Mouse (Mus musculus) cerebellum, adult 9-10 months (tissue): ENCODE results near the gene Mamdc4.
A peak's percentile ranks its signal among the peaks of the same experiment; 100 is the strongest.

Experiments
- DNase-seq: peaks from one replicate; pipeline ENCODE4 v3.0.0; 2022

Mamdc4 gene

DNA sequence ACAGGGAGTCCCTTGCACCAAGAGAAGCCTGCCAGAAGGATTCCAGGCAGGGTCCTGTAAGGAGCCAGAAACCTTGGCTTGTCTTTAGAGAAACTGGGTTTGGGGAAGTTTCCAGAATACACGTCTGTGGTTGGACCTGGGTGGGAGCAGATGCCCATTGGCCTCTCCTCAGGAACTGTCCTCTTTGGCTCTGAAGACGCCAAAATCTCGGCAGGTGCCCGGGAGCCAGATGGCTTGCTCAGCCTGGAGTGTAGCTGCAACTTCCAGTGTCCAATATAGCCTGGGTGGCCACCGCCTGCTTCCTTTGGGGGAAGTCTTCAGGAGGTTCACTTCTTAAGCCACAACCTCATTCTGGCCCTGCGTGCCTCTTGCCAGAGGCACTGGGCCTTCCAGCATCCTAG is 7.3 kb upstream of the Mamdc4 start:
- peak; percentile 96 for DNase-seq

GRCm38 (mm10) chr2:25581294-25581864 is 6.7 kb upstream of the Mamdc4 start, which contains the start of gene Ajm1:
Ajm1 (minus strand) TSS chr2:25581757.
- DNase-seq: peak; percentile 95

DNA sequence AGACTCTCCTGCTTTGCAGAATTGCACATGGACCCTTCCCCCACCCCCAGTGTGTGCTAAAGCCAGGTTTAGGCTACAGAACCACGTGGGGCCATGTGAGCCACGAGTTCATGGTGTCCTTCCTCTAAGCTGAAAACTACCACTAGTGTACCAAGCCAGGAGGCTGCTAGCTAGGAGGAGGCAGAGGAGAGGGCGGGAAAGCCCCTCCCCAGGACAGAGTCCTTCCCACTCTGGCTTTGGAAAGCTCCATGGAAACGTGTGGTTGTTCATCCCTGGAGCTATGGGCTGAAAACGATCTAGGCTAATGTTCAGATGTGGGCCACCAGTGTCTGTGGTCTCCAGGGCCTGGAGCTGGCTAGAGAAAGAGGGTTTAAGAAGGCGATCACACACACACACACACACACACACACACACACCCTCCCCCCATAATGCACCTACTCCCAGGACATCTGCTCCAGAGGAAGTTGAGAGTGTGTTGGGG is 6.0 kb upstream of the Mamdc4 start:
- DNase-seq: peak; percentile 74

GRCm38 (mm10) chr2:25579737-25580460 is 5.3 kb upstream of the Mamdc4 start:
- peak; percentile 93 for DNase-seq

- DNase-seq: peak; percentile 78
Measured at GRCm38 (mm10) chr2:25578796-25579736, 4.4 kb upstream of the Mamdc4 start.

DNA sequence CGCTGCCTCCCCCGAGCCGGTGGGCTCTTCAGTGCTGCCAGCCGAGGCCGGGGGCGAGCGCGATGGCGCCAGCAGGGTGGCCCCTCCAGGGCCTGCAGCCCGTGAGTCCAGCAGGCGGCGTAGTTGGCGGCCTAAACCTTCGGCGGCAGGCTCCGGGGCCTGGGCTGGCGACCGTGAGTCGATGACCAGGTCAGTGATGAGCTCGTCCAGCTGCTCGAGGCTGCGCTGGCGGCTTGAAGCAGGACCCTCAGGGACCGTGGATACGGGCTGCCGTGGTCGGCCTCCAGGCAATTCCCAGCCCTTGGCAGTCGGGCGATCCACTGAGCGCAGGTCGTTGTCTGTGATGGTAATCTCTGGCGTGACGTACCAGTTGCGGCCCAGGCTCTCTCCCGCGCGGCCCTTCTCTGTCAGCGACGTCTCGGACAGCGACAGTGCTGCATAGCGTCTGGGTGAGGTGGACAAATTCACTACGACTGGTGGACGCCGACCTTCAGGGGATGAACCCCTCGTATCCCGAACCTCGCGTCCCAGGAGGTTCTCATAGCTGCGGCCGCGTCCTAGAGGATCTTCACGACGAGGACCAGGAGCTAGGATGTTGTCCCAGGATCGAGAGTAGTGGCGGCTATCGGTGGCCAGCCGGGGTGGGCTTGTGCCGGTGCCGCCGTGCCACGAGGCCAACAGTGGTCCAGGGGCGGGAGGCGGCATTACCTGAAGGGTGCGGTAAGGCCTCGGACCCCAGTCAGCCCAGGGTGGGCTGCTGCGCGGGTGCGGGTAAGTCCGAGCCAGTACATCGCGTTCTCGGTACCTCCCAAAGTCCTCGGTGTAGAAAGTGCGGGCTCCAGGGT is 3.5 kb upstream of the Mamdc4 start:
- DNase-seq: peak; percentile 64

DNA sequence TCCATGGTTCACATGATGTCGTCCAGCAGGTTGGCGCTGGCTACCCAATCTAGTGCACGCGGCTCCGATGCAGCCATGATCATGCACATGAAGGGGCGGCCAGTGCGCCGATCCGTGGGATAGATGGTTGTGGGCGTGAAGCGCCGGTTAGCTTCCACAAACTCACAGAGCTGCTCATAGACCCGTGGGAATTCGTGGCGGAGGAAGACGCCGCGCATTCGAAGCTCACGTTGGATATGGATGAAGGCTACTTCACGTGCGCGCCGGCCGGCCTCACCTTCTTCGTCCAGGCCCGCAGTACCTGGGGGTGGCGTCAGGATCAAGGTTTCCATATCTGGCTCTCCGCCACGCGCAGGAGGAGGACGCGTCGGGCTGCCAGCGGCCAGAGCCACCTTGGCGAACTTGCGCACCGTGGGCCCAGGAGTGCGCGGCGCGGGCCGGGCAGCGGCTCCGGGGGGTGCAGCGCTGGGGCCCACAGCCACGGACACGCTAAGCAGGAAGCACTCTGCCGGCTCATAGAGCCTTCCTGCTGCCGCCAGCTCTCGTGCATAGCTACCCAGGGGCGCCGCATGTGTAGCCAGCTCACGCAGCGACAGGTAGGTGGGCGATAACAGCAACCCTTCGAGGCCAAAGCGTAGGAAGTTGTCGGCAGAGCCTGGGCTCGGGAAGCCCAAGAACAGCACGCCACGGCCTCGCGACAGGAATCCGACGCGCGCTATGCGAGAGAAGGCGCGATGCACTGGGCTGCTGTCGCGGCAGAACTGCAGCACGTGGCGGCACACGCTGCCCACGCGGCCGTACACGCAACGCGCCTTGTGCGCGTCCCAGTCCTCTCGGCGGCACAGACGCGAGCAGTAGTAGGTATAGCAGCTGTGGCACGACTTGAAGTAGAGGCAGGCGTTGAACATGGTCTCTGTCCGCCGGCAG is 2.6 kb upstream of the Mamdc4 start:
- peak; percentile 58 for DNase-seq

GRCm38 (mm10) chr2:25576028-25576850 is 1.6 kb upstream of the Mamdc4 start:
- DNase-seq: peak; percentile 61

DNA sequence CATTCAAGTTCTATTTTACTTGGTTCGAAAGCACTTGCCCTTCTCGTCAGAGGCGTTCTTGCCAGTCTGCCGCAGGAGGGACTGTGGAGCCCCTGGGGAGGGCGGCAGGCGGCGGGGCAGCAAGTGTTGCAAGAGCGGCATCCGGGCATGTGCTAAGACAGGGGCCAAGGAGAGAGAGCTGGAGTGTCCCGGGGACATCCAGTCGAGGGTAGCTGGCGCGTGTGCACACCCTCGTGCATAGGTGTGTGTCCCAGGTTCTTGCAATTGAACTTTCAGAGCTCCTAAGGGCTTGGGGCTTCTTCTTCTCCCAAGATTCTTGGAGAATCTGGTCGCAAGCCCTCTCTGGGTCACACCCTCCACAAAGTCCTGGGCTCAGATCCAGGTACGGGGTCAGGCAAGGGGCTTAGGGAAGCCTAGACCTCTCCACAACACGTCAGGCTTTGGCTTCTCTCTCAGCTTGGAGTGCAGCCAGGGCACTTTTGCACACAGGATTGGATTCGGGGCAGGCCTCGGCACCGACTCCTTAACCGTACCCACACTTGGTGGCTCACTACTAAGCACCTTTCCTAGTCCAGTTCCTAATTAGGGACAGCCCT is 885 bp upstream of the Mamdc4 start:
- DNase-seq: peak; percentile 81

DNA sequence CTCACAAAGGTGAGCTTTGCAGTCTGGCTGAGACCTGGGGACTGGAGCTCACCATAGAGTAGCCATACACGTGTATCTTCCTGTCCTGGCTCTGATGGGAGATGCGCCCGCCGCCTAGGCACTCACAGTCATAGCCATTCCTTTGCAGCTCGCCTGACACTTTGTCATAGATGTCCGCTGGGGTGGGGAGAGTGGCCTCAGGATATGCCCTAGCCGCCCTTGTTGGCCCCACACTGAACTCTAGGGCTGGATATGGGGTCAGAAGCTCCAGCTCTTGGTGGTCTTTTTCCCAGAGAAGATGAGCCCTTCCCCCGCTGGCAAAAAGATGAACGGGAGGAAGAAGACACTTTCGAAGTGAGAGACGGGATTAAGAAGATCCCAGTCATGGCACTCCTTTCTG is 509 bp downstream of the Mamdc4 start:
- no peak for DNase-seq

DNA sequence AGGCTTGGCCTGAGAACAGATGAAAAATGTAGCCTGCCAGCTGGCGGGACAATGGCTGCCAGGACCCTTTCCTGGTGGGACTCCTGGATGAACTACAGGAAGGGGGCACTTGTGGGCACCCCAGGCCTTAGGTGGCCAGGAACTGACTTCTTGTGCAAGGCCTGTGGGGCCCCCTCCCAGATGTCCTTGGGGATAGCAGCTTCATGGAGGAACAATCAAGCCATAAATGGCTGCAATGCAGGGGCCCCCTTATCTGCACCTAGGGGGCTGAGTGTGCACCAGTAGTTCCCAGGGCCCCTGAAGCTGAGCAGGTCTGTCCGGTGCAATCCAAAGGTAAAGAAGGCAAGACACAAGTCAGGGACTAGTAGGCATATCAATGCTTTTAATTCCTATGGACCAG is 1.6 kb downstream of the Mamdc4 start:
- peak; percentile 59 for DNase-seq

DNA sequence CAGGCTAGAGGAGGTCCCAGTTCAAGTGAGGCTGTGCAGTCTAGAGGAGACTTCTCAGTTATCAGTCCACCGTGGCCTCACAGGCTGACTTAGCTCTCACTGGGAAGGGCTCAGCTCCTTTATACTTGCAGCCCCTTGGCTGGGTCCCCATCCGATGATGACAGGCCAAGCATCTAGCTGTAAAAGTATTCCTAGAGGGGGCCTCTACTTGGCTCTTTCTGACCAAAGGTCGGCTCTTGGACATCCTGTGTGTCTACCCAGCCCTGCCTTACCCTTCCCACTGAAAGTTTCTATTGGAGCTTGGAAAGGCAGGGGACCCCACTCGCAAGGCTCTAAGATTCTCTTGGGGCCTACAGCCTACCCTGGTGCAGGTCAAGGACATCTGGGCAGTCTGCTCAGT is 3.4 kb downstream of the Mamdc4 start:
- peak; percentile 28 for DNase-seq

DNA sequence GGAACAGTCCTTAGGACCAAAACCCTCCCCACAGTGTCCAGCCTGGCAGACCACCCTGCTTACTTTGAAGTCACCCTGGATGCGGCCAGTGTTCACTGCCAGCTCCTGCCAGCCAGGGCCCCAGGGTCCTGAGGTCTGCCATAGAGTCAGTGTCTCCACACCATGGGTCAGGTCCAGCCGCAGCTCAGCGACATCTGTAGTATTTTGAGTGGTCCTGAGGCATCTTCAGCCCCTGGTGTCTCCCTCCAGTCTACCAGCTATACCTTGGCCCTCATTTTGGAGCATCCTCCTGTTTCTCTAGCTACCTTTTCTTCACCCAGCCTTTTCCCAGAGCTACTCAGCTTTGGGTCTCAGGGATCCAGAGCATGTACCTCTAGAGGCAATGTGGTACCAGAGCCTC is 5.3 kb downstream of the Mamdc4 start:
- DNase-seq: no peak

GRCm38 (mm10) chr2:25568473-25569019 is 6.1 kb downstream of the Mamdc4 start:
- DNase-seq: no peak

DNA sequence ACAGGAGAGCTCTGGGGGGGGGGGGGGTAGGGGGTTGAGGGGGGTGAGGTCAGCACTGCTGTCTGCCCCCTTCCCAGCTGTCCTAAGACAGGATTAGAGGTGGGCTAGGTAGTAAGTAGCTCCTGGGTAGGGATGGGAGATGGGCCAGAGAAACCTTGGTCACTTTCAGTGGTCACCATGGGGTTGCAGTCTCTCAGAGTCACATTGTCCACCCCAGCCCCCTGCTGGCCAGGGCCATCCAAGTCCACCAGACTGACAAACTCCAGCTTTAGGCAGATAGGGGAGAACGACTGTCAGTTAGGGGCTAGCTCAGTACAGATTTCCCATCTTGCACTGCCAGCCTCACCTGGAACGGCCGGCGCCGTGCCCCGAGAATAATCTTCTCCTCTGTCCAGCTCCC is 8.1 kb downstream of the Mamdc4 start:
- no peak for DNase-seq

DNA sequence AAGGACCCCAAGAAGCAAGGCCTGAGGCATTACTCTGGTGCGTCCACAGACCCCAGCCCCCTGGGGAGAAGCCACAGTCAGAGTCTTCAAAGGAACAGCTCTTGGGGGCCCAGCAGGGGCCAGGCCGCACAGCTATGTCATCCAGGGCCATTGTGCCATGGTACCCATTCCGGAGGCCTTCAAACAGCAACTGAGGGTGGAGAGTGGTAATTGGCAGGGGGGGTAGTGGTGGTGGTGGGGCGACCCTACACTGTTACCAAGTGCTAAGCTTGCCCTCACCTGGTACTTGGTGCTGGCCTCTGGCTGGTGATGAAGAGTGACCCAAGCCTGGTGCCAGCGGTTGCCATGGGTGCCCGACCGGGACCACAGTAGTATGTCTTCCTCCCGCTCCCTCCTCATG is 8.9 kb downstream of the Mamdc4 start:
- no peak for DNase-seq

- DNase-seq: peak; percentile 88
Measured at GRCm38 (mm10) chr2:25561946-25562345, 12.7 kb downstream of the Mamdc4 start.

- DNase-seq: no peak
Measured at GRCm38 (mm10) chr2:25560551-25560950, 14.1 kb downstream of the Mamdc4 start.

DNA sequence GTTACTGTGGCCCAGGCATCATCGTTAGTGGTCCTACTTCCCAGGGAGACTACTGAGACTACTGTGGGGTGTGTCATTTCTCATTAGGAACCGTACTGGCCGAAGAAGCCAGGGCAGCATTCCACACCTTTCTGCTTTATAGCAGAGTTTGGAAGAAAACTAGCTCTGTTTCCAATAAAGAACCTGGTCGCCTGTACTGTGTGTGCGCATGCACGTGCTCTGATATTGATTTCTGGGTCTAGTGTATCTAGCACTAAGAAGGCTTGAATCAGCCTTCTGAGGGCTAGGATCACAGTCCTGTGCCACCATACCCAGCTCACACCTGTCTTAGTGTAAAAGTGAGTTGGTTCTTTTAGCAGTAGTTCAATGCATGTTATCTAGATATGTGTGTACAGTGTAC is 15.9 kb downstream of the Mamdc4 start:
- no peak for DNase-seq

GRCm38 (mm10) chr2:25557964-25558360 is 16.7 kb downstream of the Mamdc4 start:
- no peak for DNase-seq
